Mouse (Mus musculus) forebrain, embryonic 13.5 days (tissue): Measurements from ENCODE around the gene Igsf9b. TPM values are rescaled to one million over a fixed set of nuclear protein-coding genes. Genes with fewer than 3 reads are reported as not detected.
A peak's percentile ranks its signal among the peaks of the same experiment; 100 is the strongest.

Experiments
- ATAC-seq: fragments of 200-750 bp; cut with Nextera tagmentation; 2 replicates; pipeline ENCODE4 v1.8.0; 2017
- H3K27ac ChIP-seq: fragments of 300-500 bp; sonication (generic); 2 replicates; pipeline ENCODE4 v1.5.1; 2015; ENCODE audit warnings: inconsistent platforms, mild to moderate bottlenecking, moderate library complexity
- H3K27me3 ChIP-seq: fragments of 300-500 bp; sonication (generic); 2 replicates; pipeline ENCODE4 v1.6.1; 2015; ENCODE audit warnings: mild to moderate bottlenecking, inconsistent platforms
- H3K36me3 ChIP-seq: fragments of 300-500 bp; sonication (generic); 2 replicates; pipeline ENCODE4 v1.6.1; 2015; ENCODE audit warnings: mild to moderate bottlenecking, inconsistent platforms; ENCODE audit not compliant: poor library complexity, severe bottlenecking
- H3K4me1 ChIP-seq: fragments of 300-500 bp; sonication (generic); 2 replicates; pipeline ENCODE4 v1.6.1; 2015; ENCODE audit warnings: inconsistent platforms
- H3K4me2 ChIP-seq: fragments of 300-500 bp; sonication (generic); 2 replicates; pipeline ENCODE4 v1.6.1; 2015; ENCODE audit warnings: inconsistent platforms, mild to moderate bottlenecking, moderate library complexity
- H3K4me3 ChIP-seq: fragments of 300-500 bp; sonication (generic); 2 replicates; pipeline ENCODE4 v1.5.1; 2015; ENCODE audit warnings: mild to moderate bottlenecking, inconsistent platforms
- H3K9ac ChIP-seq: fragments of 300-500 bp; sonication (generic); 2 replicates; pipeline ENCODE4 v1.6.1; 2015; ENCODE audit warnings: mild to moderate bottlenecking, inconsistent platforms
- H3K9me3 ChIP-seq: fragments of 300-500 bp; sonication (generic); replicated peaks from 2 replicates; pipeline ENCODE4 v1.6.1; 2016; ENCODE audit warnings: inconsistent platforms
- WGBS: fragments of 180-500 bp; shearing (Covaris S2); methylation state at CpG from one replicate; pipeline ENCODE4 v1.1.7; 2015; 5-methylcytosine and 5-hydroxymethylcytosine counted together
- polyA plus RNA-seq: library from polyadenylated mRNA; unstranded; fragments of >200 nt; fragmentation: Nextera tagmentation; extraction: Ambion mirVana; gene quantifications from 2 replicates; pipeline ENCODE4 v1.2.1, GENCODE M21; 2015

Gene Igsf9b
- polyA plus RNA-seq, 1 experiment from 2014 or later: 9.4 TPM

DNA sequence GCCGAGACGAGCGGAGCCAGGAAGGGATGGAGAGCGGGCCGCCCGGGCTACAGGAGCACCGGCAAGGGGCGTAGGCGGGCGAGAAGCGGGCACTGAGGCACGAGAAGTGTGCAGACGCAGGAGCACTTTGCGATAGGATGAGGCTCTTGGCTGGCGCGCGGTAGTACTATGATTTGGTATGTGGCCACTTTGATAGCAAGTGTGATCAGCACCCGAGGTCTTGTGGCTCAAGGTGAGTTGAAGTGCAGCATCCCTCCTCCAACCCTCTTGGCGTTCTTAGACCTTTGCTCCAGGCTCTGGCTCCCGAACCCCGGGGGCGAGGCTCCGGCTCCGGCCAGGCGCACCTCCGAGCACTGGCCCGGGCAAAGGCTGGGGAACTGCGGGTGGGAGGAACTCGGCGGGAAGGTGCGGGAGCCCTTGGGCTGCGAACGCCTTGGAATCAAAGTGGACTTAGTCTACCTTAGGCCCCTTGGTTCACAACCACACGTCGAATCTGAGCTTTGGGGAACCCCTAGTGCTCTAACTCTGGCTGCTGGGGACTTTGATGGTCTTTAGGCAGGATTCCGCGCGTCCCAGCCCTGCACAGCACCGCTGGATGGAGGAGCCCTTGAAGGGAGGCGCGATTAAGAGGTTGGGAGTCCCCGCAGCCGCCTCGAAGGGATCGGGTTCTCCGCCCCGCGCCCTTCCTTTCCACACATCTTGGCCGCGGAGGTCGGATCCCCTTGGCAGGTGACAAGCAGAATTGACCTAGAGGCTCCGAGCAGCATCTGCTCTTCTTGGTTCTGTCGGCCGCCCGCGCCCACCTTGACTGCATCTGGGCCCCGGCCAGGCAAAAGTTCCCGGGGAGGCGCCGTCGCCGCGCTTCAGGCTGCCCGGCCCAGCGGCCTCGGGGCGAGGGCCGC lies 533 bp downstream of the Igsf9b start:
- H3K4me1 ChIP-seq: peaks cover 56% of the 10 kb centered on the region

GRCm38 (mm10) chr9:27300188-27300691 lies 1.2 kb downstream of the Igsf9b start:
- Histone ChIP-seq H3K4me2 (peak overlapping the region; percentile 98), H3K27me3 (peaks cover 12% of the 10 kb centered on the region; the same call in 1 of the 2 replicates), H3K4me3 (peak overlapping the region; percentile 81), H3K9ac (peak overlapping the region; percentile 77), H3K9me3 (no peaks in the 10 kb centered on the region), H3K36me3 (no peaks in the 10 kb centered on the region), H3K27ac (no peak overlapping the region), H3K4me1 (peaks cover 62% of the 10 kb centered on the region)
- ATAC-seq: no peak
- WGBS: under 1% methylated on average over 32 of the region's 32 CpGs

More for the DNA sequence above, 533 bp downstream of the Igsf9b start:
- peak overlapping the region; percentile 81 for H3K4me3 ChIP-seq
- H3K9ac ChIP-seq: peak overlapping the region; percentile 77
- H3K4me2 ChIP-seq: peak overlapping the region; percentile 98
- H3K9me3 ChIP-seq: no peaks in the 10 kb centered on the region
- H3K27me3 ChIP-seq: peaks cover 12% of the 10 kb centered on the region; the same call in 1 of the 2 replicates
- no peaks in the 10 kb centered on the region for H3K36me3 ChIP-seq
- ATAC-seq: peak; percentile 7
- under 1% methylated on average over 68 of the region's 68 CpGs for WGBS
- H3K27ac ChIP-seq: peak overlapping the region; percentile 80

- peaks cover 67% of the 10 kb centered on the region for H3K4me1 ChIP-seq
- H3K9me3 ChIP-seq: no peaks in the 10 kb centered on the region
- H3K9ac ChIP-seq: peak overlapping the region; percentile 77
- no peaks in the 10 kb centered on the region for H3K36me3 ChIP-seq
- peaks cover 12% of the 10 kb centered on the region; the same call in 1 of the 2 replicates for H3K27me3 ChIP-seq
- no peak for ATAC-seq
- peak overlapping the region; percentile 81 for H3K4me3 ChIP-seq
- WGBS: 8% methylated on average over 4 of the region's 4 CpGs
- no peak overlapping the region for H3K27ac ChIP-seq
- H3K4me2 ChIP-seq: peak overlapping the region; percentile 98
Measured at GRCm38 (mm10) chr9:27300698-27301097, 1.7 kb downstream of the Igsf9b start.

GRCm38 (mm10) chr9:27301486-27301885 lies 2.5 kb downstream of the Igsf9b start:
- Histone ChIP-seq H3K9me3 (no peaks in the 10 kb centered on the region), H3K9ac (no peak overlapping the region), H3K27ac (no peak overlapping the region), H3K36me3 (no peaks in the 10 kb centered on the region), H3K4me1 (peaks cover 75% of the 10 kb centered on the region), H3K4me2 (peak overlapping the region; percentile 98), H3K4me3 (0 out of 2 replicates have a peak overlapping the region, but pooled peaks have one; percentile 81), H3K27me3 (peaks cover 10% of the 10 kb centered on the region; the same call in 1 of the 2 replicates)
- no peak for ATAC-seq
- WGBS: 63% methylated on average over 5 of the region's 5 CpGs

- Histone ChIP-seq H3K36me3 (no peaks in the 10 kb centered on the region), H3K4me1 (peaks cover 83% of the 10 kb centered on the region), H3K4me3 (no peak overlapping the region), H3K9ac (no peak overlapping the region), H3K9me3 (no peaks in the 10 kb centered on the region), H3K27ac (no peak overlapping the region), H3K4me2 (no peak overlapping the region), H3K27me3 (peaks cover 7% of the 10 kb centered on the region; the same call in 1 of the 2 replicates)
- WGBS: 62% methylated on average over 5 of the region's 5 CpGs
- no peak for ATAC-seq
Measured at GRCm38 (mm10) chr9:27302291-27302690, 3.3 kb downstream of the Igsf9b start.

DNA sequence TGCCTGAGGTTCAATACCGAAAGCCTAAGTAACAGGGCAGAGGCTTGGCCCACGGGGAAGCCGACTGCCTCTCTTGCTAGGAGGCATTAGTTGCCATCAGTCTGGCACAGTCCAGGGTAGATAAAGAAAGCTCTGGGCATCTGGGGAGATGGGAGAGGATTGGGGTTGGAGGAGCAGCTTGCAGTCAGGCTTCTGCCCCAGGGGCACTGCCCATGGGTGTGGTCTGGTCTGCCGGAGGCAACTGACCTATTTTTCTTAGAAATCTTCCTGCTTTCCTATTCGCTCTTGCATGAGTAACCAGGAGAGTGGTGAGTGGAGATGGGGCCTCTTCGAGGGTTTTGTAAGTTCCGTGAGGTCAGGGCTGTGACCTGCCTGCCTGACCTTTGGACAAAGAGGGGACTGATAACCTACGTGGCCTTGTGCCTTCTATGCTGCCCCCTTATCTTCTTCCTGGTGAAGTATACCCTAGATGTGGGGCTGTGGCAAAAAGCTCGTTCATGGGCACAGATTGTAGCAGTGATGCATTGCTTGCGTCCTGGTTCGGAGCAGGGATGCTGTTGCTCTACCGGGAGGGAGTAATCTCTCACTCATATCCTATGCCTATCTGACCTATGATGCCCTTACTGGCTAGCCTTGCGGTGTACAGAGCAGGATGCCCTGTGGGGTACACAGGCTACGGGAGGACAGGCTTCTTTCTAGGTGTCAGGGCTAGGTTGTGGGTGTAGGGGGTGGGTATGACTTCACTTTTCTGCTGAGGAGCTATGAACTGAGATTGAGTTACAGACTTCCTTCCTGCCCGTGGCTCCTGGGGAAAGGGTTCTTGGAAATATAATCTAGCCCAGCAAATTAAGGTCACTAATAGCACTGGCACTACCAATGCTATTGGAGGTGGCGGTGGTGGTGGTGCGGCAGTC lies 4.8 kb downstream of the Igsf9b start:
- no peak overlapping the region for H3K9ac ChIP-seq
- H3K27ac ChIP-seq: no peak overlapping the region
- H3K9me3 ChIP-seq: no peaks in the 10 kb centered on the region
- no peak for ATAC-seq
- H3K4me2 ChIP-seq: no peak overlapping the region
- no peaks in the 10 kb centered on the region for H3K27me3 ChIP-seq
- peaks cover 90% of the 10 kb centered on the region for H3K4me1 ChIP-seq
- H3K36me3 ChIP-seq: no peaks in the 10 kb centered on the region
- 72% methylated on average over 17 of the region's 17 CpGs for WGBS
- H3K4me3 ChIP-seq: no peak overlapping the region

DNA sequence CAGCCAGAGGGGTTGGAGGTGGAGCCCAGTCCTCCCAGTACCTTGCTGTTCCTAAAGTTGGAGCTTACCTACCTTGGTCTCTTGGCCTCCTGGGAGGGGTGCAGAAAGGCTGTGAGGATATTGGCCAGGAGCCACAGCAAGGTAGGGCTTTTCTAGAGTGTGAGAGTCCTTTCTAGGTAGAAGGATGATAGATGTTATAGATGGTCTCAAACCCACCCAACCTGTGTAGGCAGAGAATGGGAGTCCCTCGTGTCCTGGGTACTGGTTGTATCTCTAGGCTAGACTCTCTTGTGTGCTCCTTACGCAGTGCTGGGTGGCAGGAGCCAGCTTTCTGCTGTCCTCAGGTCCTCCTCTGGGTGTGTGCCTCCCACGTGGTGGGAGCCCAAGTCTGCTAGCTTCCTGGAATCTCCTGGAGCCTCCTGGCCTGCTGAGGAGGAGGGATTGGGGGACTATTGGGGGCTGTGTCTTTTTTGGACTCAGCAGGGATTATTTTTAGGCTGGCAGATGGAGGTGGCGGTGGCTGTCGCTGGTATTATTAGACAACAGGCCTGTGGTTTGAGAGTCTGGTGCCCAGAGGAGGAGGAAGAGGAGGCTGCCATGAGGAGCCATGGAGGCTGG lies 5.6 kb downstream of the Igsf9b start:
- Histone ChIP-seq H3K4me1 (peaks cover 92% of the 10 kb centered on the region), H3K9me3 (no peaks in the 10 kb centered on the region), H3K36me3 (no peaks in the 10 kb centered on the region), H3K27me3 (no peaks in the 10 kb centered on the region), H3K9ac (no peak overlapping the region), H3K4me2 (no peak overlapping the region), H3K27ac (no peak overlapping the region), H3K4me3 (no peak overlapping the region)
- ATAC-seq: no peak
- 67% methylated on average over 5 of the region's 5 CpGs for WGBS

GRCm38 (mm10) chr9:27305502-27305901 lies 6.5 kb downstream of the Igsf9b start:
- Histone ChIP-seq H3K27ac (no peak overlapping the region), H3K36me3 (peaks cover 8% of the 10 kb centered on the region; the same call in 1 of the 2 replicates), H3K9me3 (no peaks in the 10 kb centered on the region), H3K4me3 (no peak overlapping the region), H3K4me2 (no peak overlapping the region), H3K4me1 (peaks cover 89% of the 10 kb centered on the region), H3K27me3 (no peaks in the 10 kb centered on the region), H3K9ac (no peak overlapping the region)
- WGBS: 79% methylated on average over 3 of the region's 3 CpGs
- ATAC-seq: no peak

- peaks cover 78% of the 10 kb centered on the region for H3K4me1 ChIP-seq
- 0 out of 2 replicates have a peak overlapping the region, but pooled peaks have one; percentile 23 for H3K9ac ChIP-seq
- H3K36me3 ChIP-seq: peaks cover 12% of the 10 kb centered on the region
- no peaks in the 10 kb centered on the region for H3K9me3 ChIP-seq
- WGBS: 19% methylated on average over 4 of the region's 4 CpGs
- no peak for ATAC-seq
- no peak overlapping the region for H3K4me3 ChIP-seq
- H3K27ac ChIP-seq: peak overlapping the region; percentile 78
- H3K27me3 ChIP-seq: no peaks in the 10 kb centered on the region
- 0 out of 2 replicates have a peak overlapping the region, but pooled peaks have one; percentile 8 for H3K4me2 ChIP-seq
Measured at GRCm38 (mm10) chr9:27306642-27307041, 7.6 kb downstream of the Igsf9b start.

DNA sequence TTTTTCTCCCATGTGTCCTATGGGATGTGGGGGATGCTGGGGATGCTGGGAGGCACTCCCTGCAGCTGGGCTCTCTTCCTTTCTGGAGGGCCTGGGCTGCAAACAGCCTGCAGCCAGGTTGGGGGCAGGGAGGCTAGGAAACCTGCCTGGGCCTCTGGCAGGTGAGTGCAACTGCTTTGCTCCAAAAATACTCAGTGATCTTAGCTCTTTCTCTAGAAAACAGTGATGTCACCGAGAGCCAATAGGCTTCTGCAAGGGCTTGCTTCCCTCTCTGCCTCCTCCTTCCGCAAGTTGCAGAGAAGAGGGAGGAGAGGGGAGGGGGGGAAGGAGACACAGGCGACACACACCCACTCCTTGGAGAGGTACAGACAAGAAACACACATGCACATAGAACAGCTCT lies 8.3 kb downstream of the Igsf9b start:
- 4% methylated on average over 3 of the region's 3 CpGs for WGBS
- Histone ChIP-seq H3K4me1 (peaks cover 73% of the 10 kb centered on the region), H3K4me2 (no peak overlapping the region; the same call in 1 of the 2 replicates)

GRCm38 (mm10) chr9:27308045-27308444 lies 9.0 kb downstream of the Igsf9b start:
- Histone ChIP-seq H3K27ac (peak overlapping the region; percentile 78), H3K4me3 (no peak overlapping the region), H3K27me3 (no peaks in the 10 kb centered on the region), H3K9me3 (no peaks in the 10 kb centered on the region), H3K36me3 (peaks cover 23% of the 10 kb centered on the region), H3K4me2 (peak overlapping the region; percentile 23), H3K4me1 (peaks cover 65% of the 10 kb centered on the region), H3K9ac (peak overlapping the region; percentile 51; the same call in 1 of the 2 replicates)
- 42% methylated on average over 7 of the region's 7 CpGs for WGBS
- ATAC-seq: 0 out of 2 replicates have a peak, but pooled peaks have one; percentile 0

More for the DNA sequence above, 8.3 kb downstream of the Igsf9b start:
- H3K4me3 ChIP-seq: no peak overlapping the region
- peak overlapping the region; percentile 78 for H3K27ac ChIP-seq
- ATAC-seq: peak; percentile 76
- H3K36me3 ChIP-seq: peaks cover 19% of the 10 kb centered on the region
- H3K9ac ChIP-seq: 0 out of 2 replicates have a peak overlapping the region, but pooled peaks have one; percentile 23
- no peaks in the 10 kb centered on the region for H3K27me3 ChIP-seq
- no peaks in the 10 kb centered on the region for H3K9me3 ChIP-seq
